Mouse (Mus musculus): ENCODE results near the gene Plcl2.

Plcl2 gene

DNA sequence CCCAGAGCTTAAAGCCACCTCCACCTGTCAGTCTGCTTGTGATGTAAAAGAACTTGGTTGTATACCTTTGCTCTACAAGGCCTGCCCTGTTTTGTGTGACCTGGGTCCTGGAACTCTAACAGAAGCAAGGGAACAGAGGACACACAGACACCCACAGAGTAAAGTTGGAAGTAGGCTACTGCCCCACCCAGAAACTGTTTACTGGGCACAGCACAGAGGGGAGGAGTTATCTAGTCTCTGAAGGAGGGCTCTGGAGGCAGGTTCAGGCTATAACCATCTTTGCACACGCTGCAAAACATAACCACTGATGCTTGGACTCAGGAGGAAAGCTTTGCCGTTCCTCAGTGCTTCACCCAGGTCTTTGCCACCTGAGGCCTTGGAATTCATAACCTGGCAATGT lies 221.7 kb downstream of the Plcl2 start:
- in situ Hi-C loops (cut with MboI; ENCODE audit: low sequenced_read_pairs), result no loop called here

DNA sequence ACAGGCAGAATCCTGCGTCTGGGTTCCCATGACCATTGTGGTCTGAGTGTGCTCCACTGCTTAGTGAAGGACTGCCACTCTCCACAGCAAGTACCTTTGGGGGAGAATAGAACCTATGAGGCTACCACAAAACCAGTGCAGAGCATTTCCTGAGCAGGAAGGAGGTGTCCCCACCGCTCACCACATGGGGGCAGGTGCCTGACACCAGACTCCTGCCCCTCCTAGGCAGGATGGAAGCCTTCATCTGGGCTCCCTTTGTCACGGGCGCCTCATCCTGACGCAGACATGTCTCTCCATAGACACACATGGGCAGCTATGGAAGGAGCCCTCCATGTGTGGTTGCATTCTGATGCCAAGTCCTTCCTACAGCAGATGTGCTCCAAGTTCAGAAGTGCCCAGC lies 222.7 kb downstream of the Plcl2 start:
- in situ Hi-C loops (cut with MboI; ENCODE audit: low sequenced_read_pairs), result no loop called here

DNA sequence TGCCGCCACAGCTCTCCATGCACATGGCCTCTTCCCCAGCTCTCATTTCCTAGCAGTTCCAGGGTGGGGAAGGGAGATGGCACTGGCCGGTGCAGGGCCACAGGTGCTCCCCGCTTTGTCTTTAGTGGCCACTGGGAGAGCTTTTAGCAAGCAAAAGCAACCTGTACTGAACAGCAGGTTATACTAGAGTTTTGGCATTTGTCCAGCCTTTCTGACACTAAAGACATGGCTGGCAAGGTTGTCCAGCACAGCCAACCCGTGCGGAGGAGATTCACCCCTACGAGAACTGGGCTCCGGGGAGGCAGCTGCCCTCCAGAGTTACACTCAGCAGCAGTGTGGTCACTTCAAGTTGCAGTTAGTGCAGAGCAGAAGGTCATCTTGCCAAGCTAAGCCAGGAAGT lies 224.2 kb downstream of the Plcl2 start:
- in situ Hi-C loops (cut with MboI; ENCODE audit: low sequenced_read_pairs), result no loop called here

DNA sequence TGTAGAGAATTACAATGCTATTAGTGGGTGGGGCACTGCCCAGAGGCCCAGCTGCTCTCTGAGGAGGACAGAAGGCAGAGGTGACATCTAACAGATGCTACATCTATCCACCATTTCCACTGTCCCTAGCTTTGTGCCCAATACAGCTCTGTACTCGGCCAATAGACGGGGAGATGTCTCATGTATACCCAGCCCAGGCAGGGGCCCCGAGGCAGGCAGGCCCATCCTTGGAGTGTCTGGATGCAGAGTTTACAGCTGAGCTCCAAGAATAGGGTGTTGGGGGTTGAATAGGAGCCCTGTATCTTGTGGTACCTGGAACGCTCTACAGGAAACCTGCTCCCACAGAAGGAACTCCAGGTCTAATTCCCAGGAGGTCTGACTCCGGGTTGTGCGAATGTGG lies 225.6 kb downstream of the Plcl2 start:
- in situ Hi-C loops (cut with MboI; ENCODE audit: low sequenced_read_pairs), result no loop called here

DNA sequence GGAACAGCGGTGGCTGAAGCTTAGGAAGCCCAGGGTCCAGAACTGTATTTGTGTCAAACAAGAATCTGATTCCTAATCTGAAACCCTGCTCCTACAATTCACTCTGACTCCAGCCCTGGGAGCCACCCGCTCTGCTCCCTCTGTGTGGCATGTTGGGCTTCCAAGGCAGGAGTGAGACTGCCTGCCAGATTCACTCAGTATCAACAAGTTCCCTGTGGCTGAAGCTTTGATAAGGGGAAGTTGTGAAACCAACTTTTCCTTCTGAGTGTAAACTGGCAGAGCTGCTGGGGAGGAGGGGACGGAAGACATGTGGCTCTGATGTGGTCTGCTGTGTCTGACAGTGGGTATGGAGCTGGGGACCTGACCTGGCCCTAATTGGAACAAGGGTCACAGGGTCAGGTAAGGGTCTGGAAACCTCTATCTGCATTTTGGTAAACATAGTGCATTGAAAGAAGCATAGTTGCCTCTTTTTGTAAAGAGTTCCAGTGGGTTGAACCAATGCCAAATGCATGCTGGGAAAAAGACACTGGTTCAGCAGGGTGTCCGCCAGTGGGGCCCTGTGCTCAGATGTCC lies 226.3 kb downstream of the Plcl2 start:
- in situ Hi-C loops (cut with MboI; ENCODE audit: low sequenced_read_pairs), result no loop called here

DNA sequence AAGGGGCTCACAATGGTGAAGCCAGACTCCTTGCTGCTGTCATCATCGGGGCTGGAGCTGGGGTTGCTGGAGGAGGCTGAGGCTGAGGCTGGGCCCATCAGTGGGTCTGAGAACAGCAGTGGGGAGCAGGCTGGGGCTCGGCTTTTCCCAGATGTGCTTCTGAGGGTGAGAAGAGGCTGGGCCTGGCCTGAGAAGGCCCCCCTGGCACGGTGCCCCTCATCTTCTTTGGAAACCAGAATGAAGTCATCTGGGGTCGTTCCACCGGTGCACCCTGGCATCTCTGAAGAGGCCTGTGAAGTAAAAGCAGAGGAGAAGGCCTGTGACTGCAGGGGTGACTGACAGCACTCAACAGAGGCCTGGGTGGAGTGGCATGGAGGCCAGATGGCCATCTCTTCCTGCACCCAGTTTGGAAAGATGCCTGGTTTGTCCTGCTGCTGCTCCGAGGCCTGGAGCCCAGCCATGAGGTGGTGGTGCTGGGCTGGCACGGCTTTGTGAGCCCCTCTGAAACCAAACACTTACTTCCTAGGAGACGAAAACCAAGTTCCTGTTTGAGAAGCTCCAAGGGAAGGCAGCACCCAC lies 226.8 kb downstream of the Plcl2 start:
- in situ Hi-C loops (cut with MboI; ENCODE audit: low sequenced_read_pairs), result no loop called here

DNA sequence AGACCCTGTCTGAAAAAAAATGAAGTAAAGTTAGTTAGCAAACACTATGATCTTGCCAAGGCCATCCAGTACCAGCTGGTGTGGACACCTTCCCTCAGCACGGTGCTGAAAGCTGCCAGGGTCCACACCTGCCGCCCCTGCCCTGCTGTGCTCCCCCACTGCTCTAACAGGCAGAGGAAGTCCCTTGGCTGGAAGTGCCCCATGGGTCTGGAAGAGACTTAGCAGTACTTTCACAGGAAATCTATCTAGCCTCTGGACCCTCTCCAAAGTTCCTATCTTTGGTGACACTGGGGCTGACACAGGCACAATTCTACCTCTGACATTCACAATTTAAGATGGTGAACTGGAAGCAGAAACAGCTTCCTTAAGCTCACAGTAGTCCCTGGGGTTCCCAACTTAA lies 227.9 kb downstream of the Plcl2 start:
- in situ Hi-C loops (cut with MboI; ENCODE audit: low sequenced_read_pairs), result no loop called here

Measured in CH12F3 (cell line).